Mouse (Mus musculus): ENCODE data around the gene Romo1. TPM values are rescaled to one million over a fixed set of nuclear protein-coding genes. Genes with fewer than 3 reads are reported as not detected.
"Not testable (repeated sequence)": the region's sequence is repeated elsewhere in the genome, so short reads cannot be mapped to it uniquely, and the experiment has no call there.

Romo1 gene
- total RNA-seq (2021) = 100 to 1,000 TPM; 255 to 270 TPM
- long read RNA-seq, experiment 1, transcript Romo1-201 (3 exons, 569 nt) = major isoform, 177 of 229 reads
- long read RNA-seq, experiment 1, transcript Romo1-202 (2 exons, 550 nt) = minor isoform, 22 of 229 reads
- long read RNA-seq, experiment 1, partial matches to known transcripts = 28 of 229 reads
- long read RNA-seq, experiment 1, other reads (novel, unspliced or antisense) = 0 of 229 reads
- long read RNA-seq, experiment 2, transcript Romo1-202 (2 exons, 550 nt) = minor isoform, 23 of 204 reads
- long read RNA-seq, experiment 2, transcript Romo1-201 (3 exons, 569 nt) = major isoform, 100 of 204 reads
- long read RNA-seq, experiment 2, partial matches to known transcripts = 0 of 204 reads
- long read RNA-seq, experiment 2, other reads (novel, unspliced or antisense) = 77 of 204 reads

DNA sequence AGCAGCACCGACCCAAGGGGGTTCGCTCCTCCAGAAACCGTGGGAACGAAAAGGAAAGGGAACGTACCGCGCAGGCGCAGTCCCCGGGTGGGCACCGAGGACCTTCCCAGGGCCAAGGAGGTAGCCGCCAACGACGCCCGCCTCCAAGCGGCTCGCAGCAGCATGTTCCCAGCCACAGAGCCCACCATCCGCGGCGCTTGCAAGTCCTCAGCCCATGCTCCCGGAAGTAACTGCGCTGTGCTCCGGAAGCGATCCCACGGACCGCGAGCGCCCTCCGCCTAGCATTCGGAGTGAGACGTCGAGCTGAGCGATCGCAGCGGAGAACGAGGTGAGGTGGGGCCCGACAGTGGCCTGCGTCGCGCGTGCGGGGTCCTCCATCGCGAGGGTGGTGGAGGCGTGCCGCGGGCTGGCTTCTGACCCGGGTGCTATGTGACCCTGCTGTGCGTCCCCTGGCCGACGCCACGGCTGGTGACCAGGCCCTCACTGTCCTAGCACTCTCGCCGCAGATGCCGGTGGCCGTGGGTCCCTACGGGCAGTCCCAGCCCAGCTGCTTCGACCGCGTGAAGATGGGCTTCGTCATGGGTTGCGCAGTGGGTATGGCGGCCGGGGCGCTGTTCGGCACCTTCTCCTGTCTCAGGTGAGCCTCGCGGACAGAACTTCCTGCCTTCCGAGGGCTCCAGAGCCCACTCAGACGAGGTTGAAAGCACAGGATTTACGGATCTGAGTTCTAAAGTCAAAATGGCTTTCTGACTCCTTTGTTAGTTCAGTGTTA is at the start of gene Romo1, which contains the start of gene Nfs1:
Gene Romo1 (plus strand): TSS at position 87 of the 772 bp plus-strand sequence.
Gene Nfs1 (minus strand): TSS at position 234 of the 772 bp plus-strand sequence.
- DNase-seq (ENCODE audit: low spot score in 2 of 2) = peak; percentile 85 to 89

- no peak for DNase-seq (ENCODE audit: low spot score in 2 of 2)
Measured at GRCm38 (mm10) chr2:156110627-156111357, 33.0 kb upstream of the Romo1 start.

DNA sequence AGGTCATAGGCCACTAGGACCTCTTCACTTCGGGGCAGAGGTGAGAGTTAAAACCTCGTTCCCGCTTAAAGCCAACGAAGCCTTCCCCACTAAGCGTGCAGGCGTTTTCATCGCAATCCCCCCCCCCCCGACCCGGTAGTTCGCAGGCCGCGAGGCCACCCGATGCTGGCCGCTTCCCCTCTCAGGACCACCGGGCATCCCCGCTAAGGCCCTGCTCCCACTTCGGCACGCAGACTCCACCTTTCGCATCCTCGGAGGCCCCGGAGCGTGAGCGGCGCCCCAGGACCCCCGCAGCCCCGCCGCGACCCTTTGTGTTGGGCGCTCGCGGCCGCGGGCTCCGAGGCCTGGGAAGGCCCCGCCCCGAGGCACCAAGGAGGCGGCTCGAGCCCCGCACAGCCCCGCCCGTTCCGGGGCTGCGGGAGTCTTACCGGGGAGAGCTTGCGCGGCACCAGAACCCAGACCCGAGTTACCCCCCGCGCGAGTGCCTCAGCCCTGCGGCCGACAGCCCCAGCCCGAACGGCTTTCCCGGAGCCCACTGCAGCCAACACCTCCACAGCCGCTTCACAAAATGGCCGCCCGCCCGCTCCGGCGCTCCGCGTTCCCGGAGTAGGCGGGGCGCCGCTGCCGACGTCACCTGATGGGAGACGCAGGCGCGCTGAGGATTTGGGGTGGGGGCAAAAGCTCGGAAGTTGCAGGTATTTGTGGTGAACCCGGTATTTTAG is 32.3 kb upstream of the Romo1 start, which contains the start of the genes Cpne1 and Rbm12:
Gene Cpne1 (minus strand): TSS at position 608 of the 722 bp plus-strand sequence.
Gene Rbm12 (minus strand): TSS at position 621 of the 722 bp plus-strand sequence.
- DNase-seq (ENCODE audit: low spot score in 2 of 2) = peak; percentile 83 to 87

GRCm38 (mm10) chr2:156112080-156112423 is 31.8 kb upstream of the Romo1 start:
- not testable (repeated sequence) for DNase-seq (ENCODE audit: low spot score in 2 of 2)

GRCm38 (mm10) chr2:156119566-156119965 is 24.3 kb upstream of the Romo1 start:
- no peak for DNase-seq (ENCODE audit: low spot score in 2 of 2)

- no peak for DNase-seq (ENCODE audit: low spot score in 2 of 2)
Measured at GRCm38 (mm10) chr2:156123731-156124130, 20.1 kb upstream of the Romo1 start.

GRCm38 (mm10) chr2:156126992-156127391 is 16.8 kb upstream of the Romo1 start, which contains the start of gene Gm28036:
Gene Gm28036, minus strand, starts transcription at chr2:156127092.
- DNase-seq (ENCODE audit: low spot score in 2 of 2) = no peak

GRCm38 (mm10) chr2:156134161-156134560 is 9.7 kb upstream of the Romo1 start:
- DNase-seq (ENCODE audit: low spot score in 2 of 2) = no peak

DNA sequence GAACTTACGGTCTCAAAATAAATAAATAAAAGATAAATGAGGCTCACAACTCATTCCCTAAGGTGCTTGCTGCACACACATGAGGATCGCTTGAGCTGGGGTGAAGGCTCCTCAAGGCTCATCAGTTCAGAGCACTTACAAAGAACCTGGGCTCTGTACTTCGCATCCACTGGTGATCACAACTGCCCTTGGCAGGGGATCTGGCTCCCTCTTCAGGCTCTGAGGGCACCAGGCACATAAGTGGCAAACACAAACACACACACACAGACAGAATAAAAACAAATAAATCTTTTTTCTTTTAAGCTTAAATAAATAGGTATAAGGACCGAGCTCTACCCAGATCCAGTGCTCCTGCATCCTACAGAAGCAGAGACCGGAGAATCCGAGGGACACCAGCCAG is 8.1 kb upstream of the Romo1 start:
- DNase-seq (ENCODE audit: low spot score in 2 of 2) = no peak

- no peak for DNase-seq (ENCODE audit: low spot score in 2 of 2)
Measured at GRCm38 (mm10) chr2:156142820-156143219, 1.0 kb upstream of the Romo1 start.

GRCm38 (mm10) chr2:156143367-156143766 is 472 bp upstream of the Romo1 start:
- DNase-seq (ENCODE audit: low spot score in 2 of 2) = no peak

- DNase-seq (ENCODE audit: low spot score in 2 of 2) = no peak
Measured at GRCm38 (mm10) chr2:156145486-156146130, 1.8 kb downstream of the Romo1 start.

GRCm38 (mm10) chr2:156146272-156146989 is 2.6 kb downstream of the Romo1 start:
- no peak for DNase-seq (ENCODE audit: low spot score in 2 of 2)

GRCm38 (mm10) chr2:156147316-156147915 is 3.6 kb downstream of the Romo1 start:
- no peak for DNase-seq (ENCODE audit: low spot score in 2 of 2)

- DNase-seq (ENCODE audit: low spot score in 2 of 2) = no peak
Measured at GRCm38 (mm10) chr2:156151538-156151937, 7.7 kb downstream of the Romo1 start.

GRCm38 (mm10) chr2:156165478-156165877 is 21.6 kb downstream of the Romo1 start:
- DNase-seq (ENCODE audit: low spot score in 2 of 2) = no peak

- no peak for DNase-seq (ENCODE audit: low spot score in 2 of 2)
Measured at GRCm38 (mm10) chr2:156166557-156166956, 22.7 kb downstream of the Romo1 start.

DNA sequence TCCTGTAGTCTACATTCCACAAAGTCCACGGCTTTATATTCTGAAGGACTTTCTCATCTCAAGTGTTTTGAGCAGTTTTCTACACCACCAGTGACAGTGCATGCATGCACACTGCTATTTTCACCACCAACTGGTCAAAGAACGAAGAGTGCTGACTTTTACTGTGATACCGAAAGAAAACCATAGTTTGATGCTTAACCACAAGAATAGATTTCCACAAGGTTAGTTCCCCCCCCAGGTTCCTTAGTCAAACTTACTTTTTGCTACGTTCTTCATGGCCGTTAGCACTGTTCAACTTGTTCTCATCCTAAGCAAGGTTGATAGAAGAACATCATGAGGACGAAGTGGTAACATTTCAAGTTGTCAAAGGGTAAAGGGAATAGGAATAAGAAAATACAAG is 33.2 kb downstream of the Romo1 start:
- DNase-seq (ENCODE audit: low spot score in 2 of 2) = no peak

GRCm38 (mm10) chr2:156177651-156178050 is 33.8 kb downstream of the Romo1 start:
- DNase-seq (ENCODE audit: low spot score in 2 of 2) = no peak
